Mouse (Mus musculus) liver, embryonic 16.5 days (tissue): Measurements from ENCODE around the gene Prr19. TPM values are rescaled to one million over a fixed set of nuclear protein-coding genes. Genes with fewer than 3 reads are reported as not detected.

Experiments
- ATAC-seq: fragments of 200-750 bp; cut with Nextera tagmentation; 2 replicates; pipeline ENCODE4 v1.8.0; 2017; ENCODE audit warnings: low read depth, mild to moderate bottlenecking, moderate number of reproducible peaks, moderate library complexity
- H3K27ac ChIP-seq: fragments of 300-500 bp; sonication (generic); 2 replicates; pipeline ENCODE4 v1.5.1; 2014; ENCODE audit warnings: mild to moderate bottlenecking, low read length
- H3K27me3 ChIP-seq: fragments of 300-500 bp; sonication (generic); 2 replicates; pipeline ENCODE4 v1.6.1; 2014; ENCODE audit warnings: low read depth, low read length, mixed read lengths; ENCODE audit not compliant: control insufficient read depth, insufficient read depth
- H3K36me3 ChIP-seq: fragments of 300-500 bp; sonication (generic); 2 replicates; pipeline ENCODE4 v1.6.1; 2014; ENCODE audit warnings: mild to moderate bottlenecking; ENCODE audit not compliant: control insufficient read depth, insufficient read depth
- H3K4me1 ChIP-seq: fragments of 300-500 bp; sonication (generic); 2 replicates; pipeline ENCODE4 v1.6.1; 2014; ENCODE audit warnings: low read depth, low read length, mixed read lengths; ENCODE audit not compliant: control insufficient read depth
- H3K4me2 ChIP-seq: fragments of 300-500 bp; sonication (generic); 2 replicates; pipeline ENCODE4 v1.6.1; 2014; ENCODE audit warnings: low read depth, low read length, mixed read lengths
- H3K4me3 ChIP-seq: fragments of 300-500 bp; sonication (generic); 2 replicates; pipeline ENCODE4 v1.5.1; 2014; ENCODE audit warnings: low read depth, mild to moderate bottlenecking, low read length
- H3K9ac ChIP-seq: fragments of 300-500 bp; sonication (generic); 2 replicates; pipeline ENCODE4 v1.6.1; 2014; ENCODE audit warnings: low read depth, low read length
- H3K9me3 ChIP-seq: fragments of 300-500 bp; sonication (generic); replicated peaks from 2 replicates; pipeline ENCODE4 v1.6.1; 2016; ENCODE audit warnings: low read length; ENCODE audit not compliant: control insufficient read depth
- WGBS: fragments of 180-500 bp; shearing (Covaris S2); extraction: QIAGEN DNeasy Blood & Tissue Kit; methylation state at CpG from one replicate; pipeline ENCODE4 v1.1.7; 2014; ENCODE audit not compliant: insufficient replicate concordance; 5-methylcytosine and 5-hydroxymethylcytosine counted together
- polyA plus RNA-seq: library from polyadenylated mRNA; unstranded; fragments of >200 nt; fragmentation: Nextera tagmentation; extraction: Ambion mirVana; gene quantifications from 2 replicates; pipeline ENCODE4 v1.2.1, GENCODE M21; 2015

Prr19 gene
- polyA plus RNA-seq, 1 experiment from 2014 or later = not detected

- Histone ChIP-seq H3K9me3 (no peaks in the 10 kb centered on the region), H3K27ac (peak overlapping the region; percentile 95), H3K9ac (peak overlapping the region; percentile 78), H3K4me1 (peaks cover 65% of the 10 kb centered on the region), H3K36me3 (peaks cover 12% of the 10 kb centered on the region), H3K4me2 (peak overlapping the region; percentile 93), H3K27me3 (no peaks in the 10 kb centered on the region), H3K4me3 (peak overlapping the region; percentile 60)
- 18% methylated on average over 12 of the region's 12 CpGs for WGBS
- ATAC-seq = peak; percentile 28
Measured at GRCm38 (mm10) chr7:25281166-25281733, 20.0 kb upstream of the Prr19 start.

DNA sequence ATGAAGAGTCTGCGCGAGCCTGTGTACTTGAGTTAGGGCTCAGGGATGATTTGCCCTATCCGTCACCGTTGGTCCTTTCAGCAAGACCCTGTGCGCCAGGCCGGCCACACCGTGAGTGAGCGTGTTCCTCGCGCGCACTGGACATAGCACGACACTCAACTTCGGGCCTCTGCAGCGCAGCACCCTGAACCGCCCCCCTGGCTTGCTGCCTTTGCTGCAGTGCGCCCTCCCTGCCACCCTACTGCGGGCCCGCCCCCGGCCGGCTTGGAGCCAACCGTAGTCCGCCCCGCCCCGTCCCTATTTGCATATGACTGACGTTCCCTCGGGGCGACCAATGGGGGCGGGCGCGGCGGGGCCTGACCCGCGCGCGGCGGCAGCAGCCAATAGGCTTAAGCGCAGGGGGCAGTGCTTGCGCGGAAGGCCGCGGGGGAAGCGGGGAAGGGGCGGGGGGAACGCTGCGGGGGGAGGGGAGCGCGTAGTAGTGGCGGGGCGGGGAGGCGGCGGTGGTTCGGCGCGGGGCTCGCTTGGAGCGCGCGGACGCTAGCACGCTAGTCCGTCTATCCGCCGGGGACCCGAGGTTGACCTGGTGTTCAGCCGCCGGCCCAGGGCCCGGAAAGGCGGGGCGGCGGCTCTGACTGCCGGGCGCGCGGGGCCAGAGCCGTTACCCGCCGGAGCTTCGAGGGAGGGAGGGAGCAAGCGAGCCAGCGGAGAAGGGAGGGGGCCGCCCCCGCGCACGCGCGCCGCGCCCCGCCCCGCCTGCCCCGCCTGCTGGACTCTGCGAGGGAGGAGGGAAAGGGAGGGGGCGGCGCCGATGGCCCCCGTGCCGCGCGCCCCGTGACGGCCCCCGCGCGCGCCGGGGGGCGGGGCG is 19.2 kb upstream of the Prr19 start:
- H3K36me3 ChIP-seq = peaks cover 20% of the 10 kb centered on the region
- H3K4me3 ChIP-seq = peak overlapping the region; percentile 82
- no peaks in the 10 kb centered on the region for H3K9me3 ChIP-seq
- peak overlapping the region; percentile 98 for H3K4me2 ChIP-seq
- ATAC-seq = peak; percentile 83
- H3K27me3 ChIP-seq = no peaks in the 10 kb centered on the region
- peaks cover 59% of the 10 kb centered on the region for H3K4me1 ChIP-seq
- peak overlapping the region; percentile 95 for H3K27ac ChIP-seq
- H3K9ac ChIP-seq = peak overlapping the region; percentile 85
- WGBS = under 1% methylated on average over 53 of the region's 108 CpGs

GRCm38 (mm10) chr7:25282731-25283211 is 18.4 kb upstream of the Prr19 start:
- ATAC-seq = no peak
- H3K27me3 ChIP-seq = no peaks in the 10 kb centered on the region
- H3K9me3 ChIP-seq = no peaks in the 10 kb centered on the region
- H3K4me2 ChIP-seq = peak overlapping the region; percentile 98
- H3K4me1 ChIP-seq = peaks cover 51% of the 10 kb centered on the region
- peak overlapping the region; percentile 85 for H3K9ac ChIP-seq
- peaks cover 28% of the 10 kb centered on the region for H3K36me3 ChIP-seq
- 1% methylated on average over 25 of the region's 36 CpGs for WGBS
- H3K4me3 ChIP-seq = peak overlapping the region; percentile 82
- peak overlapping the region; percentile 94 for H3K27ac ChIP-seq

DNA sequence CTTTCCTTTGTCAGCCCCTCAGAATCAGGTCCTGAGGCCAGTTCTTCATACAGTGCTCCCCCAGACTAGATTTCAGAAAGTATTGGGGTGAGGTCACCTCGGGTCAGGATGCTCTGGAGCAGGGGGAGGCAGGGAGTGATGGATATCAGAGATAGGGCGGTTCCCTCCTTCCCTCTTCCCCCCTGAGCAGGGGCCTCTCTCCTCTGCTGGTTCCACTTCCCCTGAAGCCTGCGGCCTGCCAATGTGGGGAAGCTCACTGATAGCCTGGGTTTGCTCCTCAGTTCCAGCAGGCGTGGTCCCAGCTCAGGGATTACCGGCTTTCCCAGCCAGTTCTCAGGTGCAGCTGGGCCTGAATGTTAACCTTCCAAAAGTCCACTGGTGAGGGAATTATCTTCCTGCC is 17.6 kb upstream of the Prr19 start:
- Histone ChIP-seq H3K27ac (peak overlapping the region; percentile 66), H3K9me3 (no peaks in the 10 kb centered on the region), H3K4me2 (peak overlapping the region; percentile 98), H3K36me3 (peaks cover 36% of the 10 kb centered on the region), H3K27me3 (no peaks in the 10 kb centered on the region), H3K9ac (peak overlapping the region; percentile 85), H3K4me1 (peaks cover 43% of the 10 kb centered on the region), H3K4me3 (peak overlapping the region; percentile 82)
- no peak for ATAC-seq
- WGBS = 6% methylated on average over 5 of the region's 5 CpGs

- Histone ChIP-seq H3K4me1 (peaks cover 43% of the 10 kb centered on the region), H3K4me2 (peak overlapping the region; percentile 98; the same call in 1 of the 2 replicates), H3K27me3 (no peaks in the 10 kb centered on the region), H3K9me3 (no peaks in the 10 kb centered on the region), H3K27ac (peak overlapping the region; percentile 66; the same call in 1 of the 2 replicates), H3K4me3 (no peak overlapping the region; the same call in 1 of the 2 replicates), H3K36me3 (peaks cover 42% of the 10 kb centered on the region), H3K9ac (peak overlapping the region; percentile 85)
- no peak for ATAC-seq
- 52% methylated on average over 2 of the region's 2 CpGs for WGBS
Measured at GRCm38 (mm10) chr7:25284171-25284570, 17.0 kb upstream of the Prr19 start.

DNA sequence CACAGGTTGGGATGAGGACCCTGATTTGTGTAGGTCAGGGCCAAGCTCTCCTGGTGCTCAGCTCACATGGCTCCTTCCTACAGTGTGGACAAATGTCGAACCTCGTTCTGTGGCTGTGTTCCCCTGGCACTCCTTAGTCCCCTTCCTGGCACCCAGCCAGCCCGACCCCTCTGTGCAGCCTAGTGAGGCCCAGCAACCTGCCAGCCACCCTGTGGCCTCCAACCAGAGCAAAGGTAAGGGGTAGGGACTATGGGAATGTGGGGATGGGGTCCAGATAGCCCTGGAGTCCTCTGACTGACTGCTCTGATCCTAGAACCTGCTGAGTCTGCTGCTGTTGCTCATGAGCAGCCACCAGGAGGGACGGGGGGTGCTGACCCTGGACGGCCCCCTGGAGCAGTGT is 16.4 kb upstream of the Prr19 start:
- no peak overlapping the region for H3K9ac ChIP-seq
- ATAC-seq = no peak
- no peak overlapping the region for H3K4me3 ChIP-seq
- H3K36me3 ChIP-seq = peaks cover 48% of the 10 kb centered on the region
- no peak overlapping the region for H3K27ac ChIP-seq
- H3K4me2 ChIP-seq = no peak overlapping the region
- peaks cover 37% of the 10 kb centered on the region for H3K4me1 ChIP-seq
- H3K9me3 ChIP-seq = no peaks in the 10 kb centered on the region
- 71% methylated on average over 5 of the region's 5 CpGs for WGBS
- H3K27me3 ChIP-seq = no peaks in the 10 kb centered on the region

GRCm38 (mm10) chr7:25285511-25286238 is 15.5 kb upstream of the Prr19 start:
- ATAC-seq = no peak
- WGBS = 89% methylated on average over 20 of the region's 20 CpGs
- peaks cover 28% of the 10 kb centered on the region for H3K4me1 ChIP-seq
- H3K4me3 ChIP-seq = no peak overlapping the region
- H3K9me3 ChIP-seq = no peaks in the 10 kb centered on the region
- H3K27me3 ChIP-seq = no peaks in the 10 kb centered on the region
- no peak overlapping the region for H3K9ac ChIP-seq
- H3K27ac ChIP-seq = no peak overlapping the region
- peaks cover 56% of the 10 kb centered on the region for H3K36me3 ChIP-seq
- no peak overlapping the region for H3K4me2 ChIP-seq

DNA sequence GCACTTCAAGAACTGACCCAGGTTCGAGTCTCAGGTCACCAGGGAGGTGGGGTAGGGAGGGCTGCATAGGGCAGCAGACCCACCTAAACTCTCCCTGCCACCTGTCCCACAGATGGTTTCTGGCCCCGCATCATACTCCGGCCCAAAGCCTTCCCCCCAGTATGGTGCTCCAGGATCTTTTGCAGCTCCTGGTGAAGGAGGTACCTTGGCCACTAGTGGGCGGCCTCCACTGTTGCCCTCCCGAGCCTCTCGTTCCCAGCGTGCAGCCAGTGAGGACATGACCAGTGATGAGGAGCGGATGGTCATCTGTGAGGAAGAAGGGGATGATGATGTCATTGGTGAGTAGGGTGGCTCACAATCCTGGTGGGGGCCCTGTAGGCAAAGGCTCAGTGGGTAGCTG is 14.2 kb upstream of the Prr19 start:
- 81% methylated on average over 8 of the region's 8 CpGs for WGBS
- H3K4me1 ChIP-seq = peaks cover 17% of the 10 kb centered on the region
- H3K4me3 ChIP-seq = no peak overlapping the region
- no peak overlapping the region for H3K9ac ChIP-seq
- no peak overlapping the region for H3K4me2 ChIP-seq
- H3K9me3 ChIP-seq = no peaks in the 10 kb centered on the region
- H3K27ac ChIP-seq = no peak overlapping the region
- ATAC-seq = no peak
- H3K27me3 ChIP-seq = no peaks in the 10 kb centered on the region
- peaks cover 68% of the 10 kb centered on the region for H3K36me3 ChIP-seq
